Comparison of ENCODE assay signal across 28 mouse cellular contexts in the genomic region with DNA sequence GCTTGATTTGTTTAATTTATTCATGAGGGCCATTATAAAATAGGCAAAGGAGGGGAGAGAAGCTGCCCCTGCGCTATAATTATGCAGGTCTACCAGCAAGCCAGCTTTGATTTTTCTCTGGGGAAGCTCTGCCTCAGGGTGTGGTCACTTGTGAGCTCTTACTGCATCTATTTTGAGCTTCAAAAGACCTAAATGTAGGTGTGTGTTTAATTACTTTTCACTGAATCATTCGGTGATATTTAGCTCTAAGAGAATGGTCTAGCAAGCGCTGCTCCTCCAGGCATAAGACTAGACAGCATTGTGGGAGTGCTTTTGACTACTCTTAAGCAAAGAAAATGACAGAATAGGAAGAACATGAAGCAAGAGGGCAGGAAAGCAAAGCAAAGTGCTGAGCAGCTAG.
A peak's percentile ranks its signal among the peaks of the same experiment; 100 is the strongest.
DNase-seq lines count a peak whose midpoint lies in the region; ATAC-seq and TF ChIP-seq lines count a peak whose summit lies in the region.
"Had no signal": no experiment of that assay in that cellular context is flagged by ENCODE, and none has a peak within 500 bp of the region (broad histone marks: within the 10 kb centered on the region; RNA-seq: fewer than 3 reads in every experiment).

No protein-coding gene starts in this region.

- H3K4me2 ChIP-seq in hindbrain, embryonic 14.5 days (replicated peaks): no peak overlapping the region
- no peak overlapping the region for H3K4me2 ChIP-seq in hindbrain, embryonic 16.5 days (ENCODE audit: low read length)
- H3K4me2 ChIP-seq in myocyte (ENCODE audit: low read depth): peak overlapping the region; percentile 6
- H3K4me2 ChIP-seq: embryonic facial prominence, embryonic 15.5 days; forebrain, embryonic 12.5 days; heart, embryonic 11.5 days; hindbrain, embryonic 12.5 days; limb, embryonic 12.5 days; lung, embryonic 15.5 days; midbrain, embryonic 12.5 days had no signal

- intact Hi-C loops in left cerebral cortex, postnatal 36 days (cut with DNase I): loop anchor here (5.0 kb wide), 1 partner anchor 79 kb away; the partner anchor contains the start of gene Scn2a

- no peak for DNase-seq in hindbrain, embryonic 14.5 days (ENCODE audit: low spot score)
- peak; percentile 52 to 53 for DNase-seq in left cerebral cortex, adult 9 months (ENCODE audit: low spot score in 2 of 2)
- no peak for DNase-seq in left cerebral cortex, postnatal 36 days (ENCODE audit: low spot score in 2 of 2)
- peak; percentile 82 for DNase-seq in brain, adult 2 months (ENCODE audit: low read depth, low spot score)
- DNase-seq in cerebellum, postnatal 10 days: no peak
- no peak for DNase-seq in thymus, postnatal 0 days (ENCODE audit: low spot score)
- DNase-seq: adrenal gland, postnatal 25 days; cerebellum, adult 2 months; cerebellum, postnatal 25 days; gastrocnemius, adult 2 months; gastrocnemius, postnatal 36 days; heart, adult 18-20 months; heart, postnatal 36 days; kidney, adult 9 months; kidney, postnatal 10 days; thymus, postnatal 14 days had no signal

- 0 out of 2 replicates have a peak overlapping the region, but pooled peaks have one; percentile 2 for H3K27ac ChIP-seq in hindbrain, embryonic 14.5 days
- H3K27ac ChIP-seq in hindbrain, embryonic 16.5 days (ENCODE audit: low read depth, low read length): no peak overlapping the region
- H3K27ac ChIP-seq: embryonic facial prominence, embryonic 10.5 days; embryonic facial prominence, embryonic 15.5 days; forebrain, embryonic 12.5 days; gastrocnemius, adult 2 months; hindbrain, embryonic 12.5 days; limb, embryonic 12.5 days; lung, embryonic 15.5 days; midbrain, embryonic 12.5 days had no signal

- H3K79me2 ChIP-seq in myocyte (ENCODE audit: control insufficient read depth, insufficient read depth): no peaks in the 10 kb centered on the region

- TF ChIP-seq POLR2A in myocyte (IDR thresholded peaks at IDR 0.05; ENCODE audit: insufficient read length, low read depth): no peak

- H3K4me3 ChIP-seq in hindbrain, embryonic 14.5 days (replicated peaks; ENCODE audit: low read length): no peak overlapping the region
- H3K4me3 ChIP-seq in hindbrain, embryonic 16.5 days (ENCODE audit: low read length): no peak overlapping the region
- H3K4me3 ChIP-seq in myocyte: no peak overlapping the region
- H3K4me3 ChIP-seq: embryonic facial prominence, embryonic 10.5 days; embryonic facial prominence, embryonic 15.5 days; forebrain, embryonic 12.5 days; gastrocnemius, adult 2 months; hindbrain, embryonic 12.5 days; limb, embryonic 12.5 days; lung, embryonic 15.5 days; midbrain, embryonic 12.5 days had no signal

- H3K27me3 ChIP-seq in hindbrain, embryonic 14.5 days (ENCODE audit: control insufficient read depth, insufficient read depth, low read length): no peaks in the 10 kb centered on the region
- no peaks in the 10 kb centered on the region for H3K27me3 ChIP-seq in hindbrain, embryonic 16.5 days (replicated peaks; ENCODE audit: control insufficient read depth, insufficient read depth, low read length)
- H3K27me3 ChIP-seq in myocyte (ENCODE audit: control insufficient read depth, insufficient read depth, insufficient read length): no peaks in the 10 kb centered on the region
- H3K27me3 ChIP-seq: embryonic facial prominence, embryonic 15.5 days; forebrain, embryonic 12.5 days; hindbrain, embryonic 12.5 days; limb, embryonic 12.5 days; lung, embryonic 15.5 days; midbrain, embryonic 12.5 days had no signal

- peaks cover 38% of the 10 kb centered on the region for H3K36me3 ChIP-seq in hindbrain, embryonic 14.5 days (replicated peaks; ENCODE audit: control insufficient read depth, insufficient read depth)
- peaks cover 6% of the 10 kb centered on the region; the same call in 1 of the 2 replicates for H3K36me3 ChIP-seq in hindbrain, embryonic 16.5 days (ENCODE audit: control insufficient read depth, insufficient read depth, low read length)
- H3K36me3 ChIP-seq in myocyte (ENCODE audit: control insufficient read depth, insufficient read depth): no peaks in the 10 kb centered on the region
- H3K36me3 ChIP-seq: embryonic facial prominence, embryonic 10.5 days; embryonic facial prominence, embryonic 15.5 days; forebrain, embryonic 12.5 days; hindbrain, embryonic 12.5 days; limb, embryonic 12.5 days; lung, embryonic 15.5 days; midbrain, embryonic 12.5 days had no signal

- WGBS in hindbrain, embryonic 14.5 days: 75% methylated on average over 3 of the region's 3 CpGs
- 85% methylated on average over 3 of the region's 3 CpGs for WGBS in hindbrain, embryonic 16.5 days

- H3ac ChIP-seq in myocyte (ENCODE audit: control insufficient read depth, insufficient read length): no peak overlapping the region

- H3K4me1 ChIP-seq in hindbrain, embryonic 14.5 days (replicated peaks; ENCODE audit: control insufficient read depth, insufficient read depth, low read length): no peaks in the 10 kb centered on the region
- no peaks in the 10 kb centered on the region for H3K4me1 ChIP-seq in hindbrain, embryonic 16.5 days (ENCODE audit: control insufficient read depth, insufficient read depth, low read depth, low read length)
- H3K4me1 ChIP-seq: embryonic facial prominence, embryonic 10.5 days; embryonic facial prominence, embryonic 15.5 days; forebrain, embryonic 12.5 days; hindbrain, embryonic 12.5 days; limb, embryonic 12.5 days; lung, embryonic 15.5 days; midbrain, embryonic 12.5 days had no signal

- H3K9me3 ChIP-seq in hindbrain, embryonic 14.5 days (ENCODE audit: control insufficient read depth, low read length): no peaks in the 10 kb centered on the region
- no peaks in the 10 kb centered on the region for H3K9me3 ChIP-seq in hindbrain, embryonic 16.5 days (ENCODE audit: control insufficient read depth, low read length)
- H3K9me3 ChIP-seq: embryonic facial prominence, embryonic 10.5 days; embryonic facial prominence, embryonic 15.5 days; forebrain, embryonic 12.5 days; hindbrain, embryonic 12.5 days; limb, embryonic 12.5 days; lung, embryonic 15.5 days; midbrain, embryonic 12.5 days had no signal

- no peak overlapping the region for H3K9ac ChIP-seq in hindbrain, embryonic 14.5 days
- no peak overlapping the region for H3K9ac ChIP-seq in hindbrain, embryonic 16.5 days (ENCODE audit: low read depth, low read length)
- H3K9ac ChIP-seq: embryonic facial prominence, embryonic 15.5 days; forebrain, embryonic 12.5 days; forebrain, postnatal 0 days; hindbrain, embryonic 12.5 days; limb, embryonic 12.5 days; lung, embryonic 15.5 days; midbrain, embryonic 12.5 days had no signal

- no peak for ATAC-seq in hindbrain, embryonic 14.5 days (ENCODE audit: low FRiP score)
- ATAC-seq in hindbrain, embryonic 16.5 days: no peak
- ATAC-seq: forebrain, postnatal 0 days; intestine, postnatal 0 days had no signal

TF ChIP-seq in myocyte, 11 proteins besides CTCF, POLR2A, EP300 and RAD21:
- TF ChIP-seq MAX (IDR thresholded peaks at IDR 0.05; ENCODE audit: low read depth) (no peak), SRF (IDR thresholded peaks at IDR 0.05; ENCODE audit: control insufficient read depth, insufficient read length, low read depth) (no peak), USF1 (IDR thresholded peaks at IDR 0.05; ENCODE audit: low read depth) (no peak), REST (IDR thresholded peaks at IDR 0.05; ENCODE audit: insufficient read depth, insufficient read length) (no peak), TCF3 (IDR thresholded peaks at IDR 0.05; ENCODE audit: insufficient read length, low read depth) (no peak), MYOD1 (IDR thresholded peaks at IDR 0.05; ENCODE audit: control insufficient read depth in 1 of 3, insufficient read length in 2 of 3, low read depth in 2 of 3) (no peak), E2F4 (IDR thresholded peaks at IDR 0.05; ENCODE audit: insufficient read depth) (no peak), TCF12 (IDR thresholded peaks at IDR 0.05; ENCODE audit: insufficient read depth, poor library complexity, severe bottlenecking) (no peak), CEBPB (IDR thresholded peaks at IDR 0.05; ENCODE audit: insufficient read depth, poor library complexity, severe bottlenecking) (no peak), MYOG (IDR thresholded peaks at IDR 0.05; ENCODE audit: control insufficient read depth in 1 of 3, insufficient read depth in 1 of 3, insufficient read length in 2 of 3, low read depth in 2 of 3) (no peak), POLR2AphosphoS2 (IDR thresholded peaks at IDR 0.05; ENCODE audit: insufficient read length, low read depth) (no peak)

Comparison
In these comparisons a context has a peak if more than half of its experiments do, and no peak if none do; other contexts are left out.
1. DNase-seq: peak in left cerebral cortex, adult 9 months (2 of 2) and brain, adult 2 months (single experiment); none in hindbrain, embryonic 14.5 days (single experiment), left cerebral cortex, postnatal 36 days (0 of 2), cerebellum, postnatal 10 days (0 of 2) and thymus, postnatal 0 days (single experiment).